ENCODE assay signal across 15 mouse cellular contexts in genomic region chr9:47412786-47413185, GRCm38 (mm10).
A peak's percentile ranks its signal among the peaks of the same experiment; 100 is the strongest.
DNase-seq lines count a peak whose midpoint lies in the region.
"Had no signal": no experiment of that assay in that cellular context is flagged by ENCODE, and none has a peak within 500 bp of the region (broad histone marks: within the 10 kb centered on the region; RNA-seq: fewer than 3 reads in every experiment).

No protein-coding gene starts in this region.

- peak; percentile 86 for DNase-seq in heart, adult 11 months
- DNase-seq in heart, adult 8-10 months (ENCODE audit: low spot score): no peak
- peak; percentile 31 for DNase-seq in Muller cell, postnatal 12 days (ENCODE audit: inconsistent ontology term)
- peak; percentile 18 for DNase-seq in yolk sac, embryonic 10.5 days (ENCODE audit: low spot score)
- DNase-seq in gastrocnemius, postnatal 25 days: no peak
- DNase-seq in kidney, adult 8-10 months: no peak
- DNase-seq: adrenal gland, adult 8-10 months; cerebellum, adult 18-20 months; cerebellum, adult 9-10 months; cerebellum, postnatal 14 days; gastrocnemius, postnatal 10 days; heart, adult 18-20 months; heart, postnatal 14 days; heart, postnatal 4 days; kidney, adult 18-20 months had no signal

Comparison
In these comparisons a context has a peak if more than half of its experiments do, and no peak if none do; other contexts are left out.
1. DNase-seq: peak in heart, adult 11 months (single experiment), Muller cell, postnatal 12 days (single experiment) and yolk sac, embryonic 10.5 days (single experiment); none in heart, adult 8-10 months (single experiment), gastrocnemius, postnatal 25 days (single experiment) and kidney, adult 8-10 months (0 of 2).